Mouse (Mus musculus) mesoderm, embryonic 11.5 days (tissue): Measurements from ENCODE around the gene Slc24a2.

Experiments used
- DNase-seq: peaks from one replicate; pipeline ENCODE4 v3.0.0-alpha.2; 2012; ENCODE audit warnings: low read depth, low spot score

Gene Slc24a2

DNA sequence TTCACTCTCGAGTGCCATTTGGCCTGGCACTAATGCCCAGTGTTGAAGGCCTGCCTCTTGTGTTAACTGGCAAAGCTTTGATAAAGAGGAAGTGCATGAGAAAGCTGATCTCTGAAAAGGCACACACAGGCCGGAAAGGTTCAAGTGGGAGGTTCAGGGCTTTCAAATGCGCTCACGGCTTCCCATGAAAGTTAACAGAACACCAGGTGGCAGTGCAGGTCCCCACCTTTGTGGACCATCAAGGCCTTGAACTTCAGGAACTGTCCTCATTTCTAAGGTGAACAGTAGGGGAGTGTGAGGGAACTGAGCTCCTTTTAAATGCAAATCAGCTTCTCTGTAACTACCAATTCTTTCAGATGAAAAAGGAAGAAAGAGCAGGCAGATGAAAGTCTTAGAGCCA lies 110.5 kb downstream of the Slc24a2 start:
- DNase-seq, result no peak

DNA sequence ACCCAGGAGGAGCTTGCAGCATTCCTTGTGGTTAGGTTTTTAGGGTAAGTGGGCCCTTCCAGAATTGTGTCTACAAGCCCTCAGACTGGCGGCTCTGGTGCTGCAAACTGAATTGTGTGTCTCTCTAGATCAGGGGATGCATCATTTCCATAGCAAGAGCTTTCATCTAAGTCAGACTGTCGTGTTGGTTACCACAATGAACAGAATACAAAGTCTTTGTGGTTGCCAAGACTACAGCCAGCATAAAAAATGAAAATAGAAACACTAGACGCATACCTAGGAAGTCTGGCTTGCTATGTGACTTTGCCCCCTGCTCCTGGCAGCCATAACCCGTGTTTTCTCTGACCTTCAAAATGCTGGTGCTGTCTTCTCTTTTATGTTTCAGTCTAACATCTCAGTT lies 114.6 kb downstream of the Slc24a2 start:
- DNase-seq, result no peak

DNA sequence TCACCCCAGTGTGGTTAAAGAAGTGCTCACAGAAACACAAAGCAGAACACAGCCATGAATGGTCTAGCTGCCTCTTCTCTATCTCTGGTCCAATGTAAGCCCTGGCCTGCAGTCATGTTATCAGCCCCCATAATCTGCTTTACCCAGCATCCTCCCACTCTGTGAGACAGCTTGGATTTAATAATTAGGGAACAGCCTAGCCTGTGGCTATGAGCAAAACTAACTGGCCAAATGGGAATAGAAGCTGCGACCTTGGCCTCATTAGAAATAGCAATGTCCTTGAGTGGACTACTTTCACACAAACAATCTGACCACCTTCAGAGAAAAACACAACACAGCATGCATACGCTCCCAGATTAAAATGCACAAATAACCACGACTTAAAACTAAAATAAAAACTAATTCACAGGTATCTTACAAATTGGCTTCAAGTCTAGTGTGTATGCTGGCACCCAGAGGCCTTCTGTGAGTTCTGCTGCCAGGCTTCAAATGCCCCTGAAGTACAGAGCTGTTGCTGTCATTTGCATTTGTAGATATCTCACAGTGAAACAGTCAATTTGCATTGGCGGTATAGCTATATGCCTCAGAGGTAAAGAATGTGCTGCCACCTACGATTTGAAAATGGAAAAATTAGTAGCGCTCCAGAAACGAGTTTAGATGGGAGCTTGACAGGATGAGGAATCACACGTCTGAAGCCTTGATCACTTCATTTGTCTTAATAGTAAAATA lies 120.8 kb downstream of the Slc24a2 start:
- no peak for DNase-seq

DNA sequence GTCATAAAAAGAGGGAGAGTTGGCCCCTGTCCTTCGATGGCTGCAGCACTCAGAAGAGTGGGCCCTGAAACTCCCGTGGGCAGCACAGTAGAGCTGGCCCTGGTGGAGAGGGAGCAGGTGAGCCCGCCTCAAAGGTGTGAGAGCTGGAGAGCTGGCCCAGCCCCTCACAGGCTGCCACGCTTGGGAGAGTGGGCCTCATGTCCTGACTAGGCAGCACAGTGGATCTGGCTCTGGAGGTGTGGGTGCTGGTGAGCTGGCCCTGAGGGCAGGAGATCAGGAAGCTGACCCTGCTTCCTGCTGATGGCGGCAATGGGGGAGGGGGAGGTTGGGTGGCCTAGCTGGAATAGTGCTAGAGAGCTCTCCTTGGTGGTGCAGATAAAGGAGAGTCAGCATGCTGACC lies 129.3 kb downstream of the Slc24a2 start:
- DNase-seq, result no peak

DNA sequence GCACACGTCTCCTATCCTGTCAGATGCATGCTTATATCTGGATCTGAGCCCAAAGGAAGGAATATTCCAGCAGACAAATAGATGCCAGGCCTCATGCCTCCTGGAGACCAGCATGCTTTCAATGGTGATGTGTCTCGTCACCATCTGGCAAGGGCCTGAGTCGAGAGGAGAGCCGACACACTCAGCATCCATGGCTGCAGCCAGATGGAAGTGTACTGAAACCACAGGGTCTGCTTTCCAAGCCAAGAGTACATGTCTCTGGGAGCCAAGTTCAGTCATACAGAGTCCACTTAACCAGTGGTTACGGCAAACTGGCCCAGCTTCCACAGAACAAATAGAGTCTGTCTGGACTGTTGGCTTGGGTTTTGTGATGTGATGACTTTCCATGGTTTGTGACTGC lies 134.1 kb downstream of the Slc24a2 start:
- DNase-seq, result no peak

GRCm38 (mm10) chr4:87093612-87094011 lies 136.7 kb downstream of the Slc24a2 start:
- DNase-seq, result no peak

DNA sequence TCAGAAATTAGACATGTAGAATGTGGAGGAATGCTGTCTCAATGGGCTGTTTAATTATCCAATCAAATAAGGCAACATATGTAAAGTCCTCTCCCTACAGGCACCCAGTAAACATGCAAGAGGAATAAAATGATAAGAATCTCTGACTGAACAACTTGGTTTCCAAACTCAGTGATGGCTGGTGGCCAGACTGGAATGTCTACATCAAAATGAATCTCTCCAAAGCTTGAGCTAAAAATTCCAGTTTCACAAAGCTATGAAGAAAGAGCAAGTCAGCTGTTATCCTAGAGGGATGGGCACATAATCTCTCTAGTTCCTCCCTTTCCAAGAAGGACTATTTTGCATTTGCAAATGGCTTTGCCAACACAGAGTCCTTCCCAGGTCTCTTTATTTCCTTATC lies 139.4 kb downstream of the Slc24a2 start:
- DNase-seq, result no peak

DNA sequence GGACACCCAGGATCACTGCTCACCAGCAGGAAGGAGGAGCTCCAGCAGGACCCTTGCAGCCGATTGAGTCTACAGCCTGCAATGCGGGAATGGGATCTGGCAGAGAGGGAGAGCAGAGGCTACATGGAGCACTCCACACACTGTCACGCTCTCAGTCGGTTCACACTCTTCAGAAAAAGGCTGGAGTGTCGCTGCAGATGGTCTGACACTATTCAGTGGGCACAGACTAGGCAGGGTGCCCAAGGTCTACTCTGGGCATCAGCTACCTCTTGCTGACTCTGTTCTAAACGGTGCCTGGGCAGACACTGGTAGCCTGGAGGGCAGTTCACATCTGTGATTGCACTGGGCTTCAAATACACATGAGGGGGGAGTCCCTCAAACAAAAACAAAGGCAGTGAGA lies 141.6 kb downstream of the Slc24a2 start:
- no peak for DNase-seq

GRCm38 (mm10) chr4:87087597-87087996 lies 142.7 kb downstream of the Slc24a2 start:
- DNase-seq, result no peak

DNA sequence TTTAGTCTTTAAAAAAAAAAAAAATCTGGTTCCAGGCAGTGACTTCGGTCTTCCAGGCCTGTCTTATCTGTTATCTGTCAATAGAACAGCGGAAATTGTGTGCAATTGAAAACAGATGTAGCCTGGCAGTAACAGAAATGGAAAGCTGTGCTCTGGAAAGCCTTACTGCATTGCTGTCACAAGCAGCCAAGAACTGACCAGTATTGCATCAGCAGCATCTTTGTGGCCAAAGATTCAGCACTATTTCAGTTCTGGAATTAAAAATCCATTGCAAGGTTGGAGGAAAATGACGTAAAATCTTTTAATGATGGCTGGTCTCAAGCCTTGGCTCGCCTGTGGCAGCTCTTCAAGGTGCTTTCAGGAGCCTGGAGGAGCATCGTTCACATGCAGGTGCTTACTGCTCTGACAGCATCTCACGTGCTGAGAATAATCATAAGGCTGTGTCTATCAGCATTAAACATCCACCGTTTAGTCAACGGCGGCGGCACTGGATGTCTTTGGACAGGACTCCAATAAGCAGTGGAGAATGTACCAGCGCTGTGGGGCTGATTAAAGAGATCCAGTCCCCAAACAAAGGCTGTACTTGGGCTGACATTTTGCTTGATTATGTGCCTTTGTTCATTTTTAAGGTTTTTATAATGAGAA lies 143.2 kb downstream of the Slc24a2 start:
- DNase-seq, result peak; percentile 30

DNA sequence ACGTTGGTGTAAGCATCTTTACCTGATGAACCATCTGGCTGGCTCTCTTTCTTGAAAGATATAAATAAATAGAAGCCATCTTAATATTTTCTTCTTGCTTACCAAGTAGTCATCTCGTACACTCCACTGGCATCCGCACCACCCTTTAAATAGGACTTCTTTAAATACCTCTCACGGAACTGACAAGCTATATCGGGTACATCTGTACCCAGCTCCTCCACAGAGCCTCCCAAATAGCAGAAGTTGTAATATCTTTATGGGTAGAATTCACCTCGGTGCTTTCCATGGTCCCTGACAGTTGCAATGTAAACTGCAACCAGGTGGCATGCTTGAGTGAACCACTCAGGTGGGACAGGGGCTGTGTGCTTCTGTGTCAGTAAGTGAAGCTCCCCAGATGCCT lies 149.0 kb downstream of the Slc24a2 start:
- no peak for DNase-seq

DNA sequence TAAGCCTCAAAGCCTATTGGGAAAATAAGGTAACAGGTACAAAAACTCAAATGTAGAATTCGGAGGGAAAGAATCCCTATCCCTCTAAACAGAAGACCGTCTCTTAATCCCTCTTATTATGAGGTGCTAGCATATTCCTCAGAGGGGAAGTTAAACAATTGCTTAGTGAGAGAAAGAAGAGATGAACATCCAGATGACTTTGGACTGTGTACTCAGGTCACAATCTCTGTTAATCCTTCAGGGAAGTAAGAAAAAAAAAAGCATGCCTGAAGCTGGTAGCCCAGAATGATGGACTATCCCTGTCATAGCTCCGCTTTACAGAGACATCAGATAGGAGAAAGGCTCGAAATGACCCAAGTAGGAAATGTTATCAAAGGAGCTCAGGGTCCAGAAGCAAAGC lies 151.0 kb downstream of the Slc24a2 start:
- no peak for DNase-seq

GRCm38 (mm10) chr4:87078726-87079125 lies 151.6 kb downstream of the Slc24a2 start:
- no peak for DNase-seq

DNA sequence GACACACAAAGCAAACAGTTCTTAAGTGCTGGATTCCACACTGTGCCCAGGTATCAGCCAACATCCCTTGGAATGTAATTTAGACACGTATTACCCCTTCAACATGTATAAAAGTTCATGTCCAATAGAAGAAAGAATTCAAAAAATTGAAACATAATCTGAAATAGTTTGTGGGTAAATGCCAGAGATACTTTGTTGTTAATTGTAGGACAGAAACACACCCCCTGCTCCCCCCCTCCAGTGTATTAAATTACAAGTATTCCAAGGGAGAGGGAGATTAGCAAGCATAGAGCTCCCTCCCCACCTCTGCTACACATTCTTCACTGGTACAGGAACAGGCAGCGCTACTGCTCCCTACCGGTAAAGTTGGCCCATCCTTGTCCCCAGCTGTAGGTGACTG lies 154.5 kb downstream of the Slc24a2 start:
- DNase-seq, result no peak

- no peak for DNase-seq
Observed at GRCm38 (mm10) chr4:87068121-87068520, 162.2 kb downstream of the Slc24a2 start.

GRCm38 (mm10) chr4:87065227-87065626 lies 165.1 kb downstream of the Slc24a2 start:
- no peak for DNase-seq

DNA sequence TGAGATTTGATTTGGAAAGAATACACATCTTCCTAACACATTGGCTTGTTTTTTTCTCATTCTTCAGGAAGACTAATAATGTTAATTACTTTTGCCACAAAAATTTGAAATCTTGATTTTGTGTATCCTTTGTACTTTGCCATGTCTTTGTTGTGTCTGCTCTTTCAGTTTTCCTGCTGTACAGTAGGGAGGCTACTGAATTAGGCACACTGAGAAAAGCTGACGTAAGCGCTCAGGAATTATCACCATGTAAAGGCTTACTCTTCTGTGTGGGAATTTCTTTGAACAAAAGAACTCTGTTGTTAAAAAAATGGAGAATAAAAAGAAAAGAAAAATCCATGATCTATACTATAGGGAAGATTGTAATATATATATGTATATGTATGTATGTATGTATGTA lies 165.7 kb downstream of the Slc24a2 start:
- DNase-seq, result no peak

DNA sequence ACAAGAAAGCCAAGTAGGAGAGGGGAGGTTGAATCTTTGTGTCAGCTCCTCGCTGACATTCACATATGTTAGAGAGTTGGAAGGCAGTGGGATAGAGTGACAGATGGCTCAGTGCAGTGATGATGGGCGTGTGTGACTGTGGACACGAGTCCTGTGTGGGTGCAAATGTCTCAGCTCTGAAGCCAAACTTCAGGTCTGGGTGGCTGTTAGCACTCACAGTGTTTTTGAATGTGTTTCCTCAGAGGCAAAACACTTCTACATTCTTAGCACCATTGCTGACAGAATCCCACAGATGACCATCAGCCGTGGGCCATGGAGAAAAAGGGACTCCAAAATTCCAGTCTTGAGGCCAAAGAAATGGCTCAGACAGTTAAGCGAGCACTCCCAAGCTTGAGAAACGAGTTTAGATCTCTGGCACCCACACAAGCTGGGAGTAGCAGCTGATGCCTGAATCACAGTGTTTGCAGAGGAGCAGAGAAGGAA lies 167.5 kb downstream of the Slc24a2 start:
- no peak for DNase-seq

- DNase-seq, result no peak
Observed at GRCm38 (mm10) chr4:87061696-87062095, 168.6 kb downstream of the Slc24a2 start.

DNA sequence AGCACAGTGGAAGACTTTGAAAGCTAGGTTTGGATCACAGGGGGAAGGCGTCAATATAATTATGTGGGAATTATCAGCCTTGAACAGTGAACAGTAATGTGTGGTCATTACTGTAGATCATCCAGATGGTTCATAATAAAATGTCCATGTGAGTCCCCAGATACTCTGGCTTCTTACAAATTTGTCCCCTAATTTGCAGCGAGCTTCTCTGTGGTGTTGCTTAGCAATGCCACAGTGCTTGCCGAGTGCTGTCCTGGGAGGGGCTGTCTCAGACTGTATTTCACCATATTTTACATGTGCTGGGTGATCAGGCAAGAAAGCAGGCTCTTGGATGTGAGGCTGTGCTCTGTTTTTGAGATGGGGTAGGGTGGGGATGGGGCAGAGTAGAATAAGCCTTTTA lies 172.7 kb downstream of the Slc24a2 start:
- DNase-seq, result peak; percentile 6

DNA sequence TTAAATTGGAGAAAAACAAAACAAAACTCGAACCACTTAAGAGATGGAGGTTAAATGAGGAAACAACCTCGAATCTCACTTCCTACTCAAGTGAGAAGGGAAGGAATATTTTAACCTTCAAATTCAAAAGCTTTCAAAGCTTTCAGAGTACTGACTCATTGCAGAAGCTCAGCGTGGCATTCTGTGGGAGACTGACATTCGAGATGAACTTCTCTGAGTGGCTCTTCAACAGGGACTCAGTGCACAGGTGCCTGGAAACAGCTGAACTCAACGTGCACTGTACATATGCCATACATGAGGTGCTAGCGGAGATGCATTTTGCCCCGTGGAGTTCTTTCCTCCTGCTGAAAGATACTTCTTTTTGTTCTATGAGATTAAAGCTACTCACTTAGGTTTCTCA lies 174.5 kb downstream of the Slc24a2 start:
- DNase-seq, result no peak

DNA sequence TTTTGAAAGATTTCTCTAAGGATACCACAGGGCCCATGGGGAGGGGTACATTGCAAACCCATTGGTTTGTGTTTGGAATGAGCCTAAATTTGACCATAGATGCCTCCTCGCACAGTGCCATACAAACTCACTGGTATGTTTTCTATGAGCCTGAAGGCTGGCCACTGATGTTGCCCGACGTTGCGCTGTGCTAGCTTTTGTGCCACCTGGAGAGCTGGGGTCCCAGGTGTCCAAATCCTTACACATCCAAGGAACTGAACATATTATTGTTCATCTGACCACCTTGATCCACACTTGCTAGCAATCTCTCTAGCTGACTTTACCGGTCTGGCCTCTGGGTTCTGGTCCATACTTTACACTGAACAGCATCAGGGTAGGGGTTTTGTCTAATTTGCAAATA lies 177.4 kb downstream of the Slc24a2 start:
- no peak for DNase-seq

DNA sequence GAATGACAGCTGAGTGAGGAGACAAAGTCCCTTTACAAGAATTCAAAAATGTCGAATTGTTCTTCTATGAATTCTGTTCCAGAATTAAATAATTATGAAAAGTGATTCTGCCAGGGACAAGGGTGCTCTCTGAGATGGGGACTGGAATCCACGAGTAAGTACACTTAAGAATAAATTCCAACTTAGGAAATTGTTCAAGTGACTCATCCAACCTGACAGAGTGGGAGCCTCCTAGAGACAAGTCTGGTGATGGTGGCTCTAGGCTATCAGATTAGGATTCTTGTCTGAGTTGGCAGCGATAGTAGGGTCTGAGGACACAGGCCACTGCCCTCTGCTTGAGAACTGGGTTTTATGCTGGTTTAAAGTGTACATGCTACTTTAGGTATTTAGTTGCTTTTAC lies 181.2 kb downstream of the Slc24a2 start:
- DNase-seq, result no peak
